15 mouse cellular contexts compared by ENCODE assay signal in the genomic region with DNA sequence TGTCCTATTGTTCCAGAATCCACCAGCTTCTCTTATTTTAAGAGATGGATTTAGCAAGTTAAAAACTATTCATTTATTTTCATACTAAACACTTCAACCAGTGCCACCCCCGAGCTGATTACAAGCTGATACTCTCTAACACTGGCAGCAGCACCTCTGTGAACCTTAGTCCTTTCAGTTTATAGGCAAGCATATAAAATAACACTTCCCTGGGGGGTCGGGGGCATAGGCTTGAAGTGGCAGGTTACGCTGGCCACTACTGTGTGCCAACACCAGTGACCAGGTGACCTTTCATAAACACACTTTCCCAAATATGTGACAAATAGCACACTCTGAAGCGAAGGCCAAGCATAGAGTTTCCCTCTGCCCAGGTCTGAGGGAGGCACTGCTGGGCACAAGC.
"Had no signal": no experiment of that assay in that cellular context is flagged by ENCODE, and none has a peak within 500 bp of the region (broad histone marks: within the 10 kb centered on the region; RNA-seq: fewer than 3 reads in every experiment).

No protein-coding gene starts in this region.

- H3K27ac ChIP-seq: neural tube, embryonic 15.5 days; stomach, embryonic 15.5 days; stomach, postnatal 0 days had no signal

- H3K4me2 ChIP-seq: neural tube, embryonic 15.5 days; stomach, embryonic 15.5 days had no signal

- H3K4me3 ChIP-seq: neural tube, embryonic 15.5 days; stomach, embryonic 15.5 days had no signal

- H3K36me3 ChIP-seq: neural tube, embryonic 15.5 days; stomach, embryonic 15.5 days had no signal

- H3K9ac ChIP-seq: neural tube, embryonic 15.5 days; stomach, embryonic 15.5 days had no signal

- H3K4me1 ChIP-seq: neural tube, embryonic 15.5 days; stomach, embryonic 15.5 days had no signal

- H3K27me3 ChIP-seq: neural tube, embryonic 15.5 days; stomach, embryonic 15.5 days had no signal

- DNase-seq: retina, postnatal 1 day; right cerebral cortex, adult 18-20 months; right cerebral cortex, postnatal 14 days; right cerebral cortex, postnatal 25 days; right cerebral cortex, postnatal 4 days; spleen, adult 18-20 months; thymus, adult 18-20 months; thymus, adult 2 months; thymus, postnatal 14 days; thymus, postnatal 25 days; thymus, postnatal 36 days; thymus, postnatal 4 days had no signal

- H3K9me3 ChIP-seq: neural tube, embryonic 15.5 days; stomach, embryonic 15.5 days had no signal
